Mouse (Mus musculus) limb, embryonic 15.5 days (tissue): ENCODE measurements at regions not wholly inside any gene's neighbourhood (a gene's known extent, or its start where the extent isn't known, plus 50 kb on each side); places are given as distances from the start of the nearest gene placed in this dataset.

Source experiments
- ATAC-seq: fragments of 200-750 bp; cut with Nextera tagmentation; 2 replicates; pipeline ENCODE4 v1.8.0; 2017; ENCODE audit warnings: low read depth, moderate TSS enrichment; ENCODE audit not compliant: insufficient number of reproducible peaks, low FRiP score, low TSS enrichment
- H3K27ac ChIP-seq: fragments of 300-500 bp; sonication (generic); 2 replicates; pipeline ENCODE4 v1.5.1; 2015; ENCODE audit warnings: moderate library complexity, mild to moderate bottlenecking, inconsistent platforms
- H3K27me3 ChIP-seq: fragments of 300-500 bp; sonication (generic); 2 replicates; pipeline ENCODE4 v1.6.1; 2015; ENCODE audit warnings: inconsistent platforms
- H3K36me3 ChIP-seq: fragments of 300-500 bp; sonication (generic); 2 replicates; pipeline ENCODE4 v1.6.1; 2015; ENCODE audit warnings: inconsistent platforms
- H3K4me1 ChIP-seq: fragments of 300-500 bp; sonication (generic); 2 replicates; pipeline ENCODE4 v1.6.1; 2015; ENCODE audit warnings: inconsistent platforms
- H3K4me2 ChIP-seq: fragments of 300-500 bp; sonication (generic); 2 replicates; pipeline ENCODE4 v1.6.1; 2015; ENCODE audit warnings: mild to moderate bottlenecking, inconsistent platforms
- H3K4me3 ChIP-seq: fragments of 300-500 bp; sonication (generic); 2 replicates; pipeline ENCODE4 v1.5.1; 2015; ENCODE audit warnings: mild to moderate bottlenecking, inconsistent platforms
- H3K9ac ChIP-seq: fragments of 300-500 bp; sonication (generic); 2 replicates; pipeline ENCODE4 v1.6.1; 2015; ENCODE audit warnings: inconsistent platforms
- H3K9me3 ChIP-seq: fragments of 300-500 bp; sonication (generic); 2 replicates; pipeline ENCODE4 v1.6.1; 2016; ENCODE audit warnings: inconsistent platforms
- WGBS: fragments of 180-500 bp; shearing (Covaris S2); methylation state at CpG from one replicate; pipeline ENCODE4 v1.1.7; 2015; 5-methylcytosine and 5-hydroxymethylcytosine counted together

DNA sequence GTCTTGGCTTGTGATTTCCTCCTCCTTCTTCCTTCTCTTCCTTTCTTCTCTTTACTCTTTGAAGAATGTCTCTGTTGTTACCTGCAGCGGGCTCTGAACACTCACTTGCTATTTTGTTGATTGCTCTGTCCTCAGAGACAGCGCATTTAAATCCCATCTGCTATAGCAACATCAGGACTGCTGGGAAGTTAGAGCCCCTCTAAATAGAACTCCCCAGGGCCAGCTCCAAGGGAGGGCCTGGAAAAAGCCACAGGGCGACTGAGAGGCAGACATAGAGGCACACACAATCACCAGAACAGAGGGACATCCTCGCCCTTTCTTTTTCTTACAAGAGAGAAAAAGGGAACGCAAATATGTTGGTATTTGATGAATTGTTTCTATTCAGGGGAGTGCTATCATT is 306.6 kb downstream of the Satb1 start:
- Histone ChIP-seq H3K9ac (no peak overlapping the region), H3K36me3 (no peaks in the 10 kb centered on the region), H3K4me2 (no peak overlapping the region), H3K4me3 (no peak overlapping the region), H3K27me3 (no peaks in the 10 kb centered on the region), H3K27ac (no peak overlapping the region), H3K4me1 (no peaks in the 10 kb centered on the region), H3K9me3 (no peaks in the 10 kb centered on the region)
- 47% methylated on average over 5 of the region's 5 CpGs for WGBS
- no peak for ATAC-seq

- WGBS, result 57% methylated on average over 4 of the region's 4 CpGs
- Histone ChIP-seq H3K9ac (no peak overlapping the region), H3K4me1 (no peaks in the 10 kb centered on the region), H3K27me3 (no peaks in the 10 kb centered on the region), H3K4me3 (no peak overlapping the region), H3K9me3 (no peaks in the 10 kb centered on the region), H3K27ac (no peak overlapping the region), H3K36me3 (no peaks in the 10 kb centered on the region), H3K4me2 (no peak overlapping the region)
- no peak for ATAC-seq
Observed at GRCm38 (mm10) chr17:51526021-51526420, 307.1 kb downstream of the Satb1 start.

DNA sequence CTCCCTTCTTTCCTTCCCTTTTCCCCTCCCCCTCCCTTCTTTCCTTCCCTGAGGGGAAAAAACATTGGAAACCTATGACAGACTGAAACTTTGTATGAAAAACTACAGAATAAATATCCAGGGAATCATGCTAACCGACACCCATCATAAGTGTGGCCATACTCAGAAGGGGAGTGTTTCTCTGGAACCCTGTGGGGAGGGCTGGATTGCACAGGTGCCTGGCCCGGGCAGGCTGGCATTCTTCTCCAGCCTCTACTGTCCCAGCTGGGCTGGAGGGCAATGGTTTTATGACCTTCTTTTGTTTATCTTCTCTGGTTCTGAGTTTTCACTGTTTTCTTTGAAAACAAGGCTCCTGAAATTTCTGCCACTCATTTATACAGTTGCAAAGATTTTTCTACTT is 307.9 kb downstream of the Satb1 start:
- Histone ChIP-seq H3K27ac (no peak overlapping the region), H3K9ac (no peak overlapping the region), H3K4me2 (no peak overlapping the region), H3K4me3 (no peak overlapping the region), H3K36me3 (no peaks in the 10 kb centered on the region), H3K27me3 (no peaks in the 10 kb centered on the region), H3K4me1 (no peaks in the 10 kb centered on the region), H3K9me3 (no peaks in the 10 kb centered on the region)
- WGBS, result 31% methylated on average over 2 of the region's 2 CpGs
- no peak for ATAC-seq

- H3K9ac ChIP-seq, result no peak overlapping the region
- no peak overlapping the region for H3K4me3 ChIP-seq
- no peak overlapping the region for H3K27ac ChIP-seq
- no peaks in the 10 kb centered on the region for H3K9me3 ChIP-seq
- no peak overlapping the region for H3K4me2 ChIP-seq
- H3K4me1 ChIP-seq, result no peaks in the 10 kb centered on the region
- no peak for ATAC-seq
- H3K36me3 ChIP-seq, result no peaks in the 10 kb centered on the region
- no peaks in the 10 kb centered on the region for H3K27me3 ChIP-seq
- 69% methylated on average over 2 of the region's 2 CpGs for WGBS
Observed at GRCm38 (mm10) chr17:51511917-51512316, 321.2 kb downstream of the Satb1 start.

DNA sequence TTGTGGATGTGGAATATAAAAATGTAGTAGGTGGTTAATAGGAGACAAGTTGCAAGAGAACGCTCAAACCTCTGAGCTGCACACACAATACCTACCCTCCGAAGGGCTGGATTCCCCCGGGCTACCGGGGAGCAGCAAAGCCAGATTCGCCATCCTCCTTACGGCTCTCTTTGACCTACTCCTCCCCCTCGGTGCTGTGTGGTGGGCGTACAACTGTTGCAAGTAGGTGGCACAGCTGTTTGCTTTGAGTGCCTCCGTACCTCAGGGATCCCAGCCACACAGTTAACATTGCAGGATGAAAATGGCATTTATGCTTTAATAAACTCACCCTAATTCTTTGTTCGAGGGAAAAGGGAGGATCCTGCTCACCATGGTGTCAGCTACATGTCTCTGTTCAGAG is 321.6 kb upstream of the Tbc1d5 start:
- Histone ChIP-seq H3K9ac (no peak overlapping the region), H3K4me1 (no peaks in the 10 kb centered on the region), H3K9me3 (no peaks in the 10 kb centered on the region), H3K36me3 (no peaks in the 10 kb centered on the region), H3K4me2 (no peak overlapping the region), H3K4me3 (no peak overlapping the region), H3K27ac (no peak overlapping the region), H3K27me3 (no peaks in the 10 kb centered on the region)
- no peak for ATAC-seq
- 72% methylated on average over 10 of the region's 10 CpGs for WGBS

DNA sequence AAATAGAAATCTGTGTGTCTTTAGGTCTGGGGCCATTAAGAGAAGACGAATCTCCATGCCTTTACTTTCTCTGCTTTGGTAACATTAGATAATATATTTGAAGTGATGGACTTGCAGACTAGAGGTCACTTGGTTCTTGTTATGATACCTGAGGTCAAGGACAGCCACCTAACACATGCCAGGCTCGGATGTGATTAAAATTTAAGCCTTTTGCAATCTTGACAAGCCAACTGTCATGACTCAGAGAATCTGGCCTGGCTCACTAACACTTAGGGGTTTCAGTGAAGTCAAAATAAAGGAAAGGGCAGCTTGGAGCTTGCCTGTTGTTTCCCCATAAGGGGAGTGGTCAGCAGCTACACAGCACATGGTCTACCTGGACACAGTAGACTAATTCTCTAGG is 320.4 kb upstream of the Tbc1d5 start:
- Histone ChIP-seq H3K27me3 (no peaks in the 10 kb centered on the region), H3K4me2 (no peak overlapping the region), H3K36me3 (no peaks in the 10 kb centered on the region), H3K4me1 (no peaks in the 10 kb centered on the region), H3K9me3 (no peaks in the 10 kb centered on the region), H3K9ac (no peak overlapping the region), H3K4me3 (no peak overlapping the region), H3K27ac (no peak overlapping the region)
- ATAC-seq, result no peak
- WGBS, result 83% methylated on average over 2 of the region's 2 CpGs

DNA sequence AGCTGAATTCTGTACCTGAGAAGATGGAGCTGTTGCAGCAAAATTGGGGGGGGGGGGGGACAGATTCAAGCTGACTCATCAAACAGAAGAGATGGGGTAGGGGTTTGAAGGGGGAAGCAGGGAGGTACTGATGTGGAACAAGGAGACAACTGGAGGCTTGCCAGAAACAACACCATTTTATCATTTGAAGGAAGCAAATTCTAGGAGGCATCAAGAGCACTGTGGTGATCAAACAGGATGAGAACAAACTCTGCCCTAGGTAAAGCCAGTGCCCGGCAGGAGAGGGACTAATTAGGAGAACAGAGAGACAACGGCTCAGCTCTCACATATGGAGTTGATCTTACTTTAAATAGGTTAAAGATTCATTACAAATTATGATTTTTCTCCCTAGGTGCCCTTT is 315.9 kb upstream of the Tbc1d5 start:
- no peaks in the 10 kb centered on the region for H3K36me3 ChIP-seq
- WGBS, result 28% methylated on average over 2 of the region's 2 CpGs

GRCm38 (mm10) chr17:51489386-51489785 is 310.2 kb upstream of the Tbc1d5 start:
- 33% methylated on average over 3 of the region's 3 CpGs for WGBS

More for the DNA sequence above, 315.9 kb upstream of the Tbc1d5 start:
- no peak overlapping the region for H3K4me3 ChIP-seq
- H3K4me1 ChIP-seq, result no peaks in the 10 kb centered on the region
- no peak for ATAC-seq
- H3K27ac ChIP-seq, result no peak overlapping the region
- no peak overlapping the region for H3K9ac ChIP-seq
- H3K4me2 ChIP-seq, result no peak overlapping the region
- H3K27me3 ChIP-seq, result no peaks in the 10 kb centered on the region
- H3K9me3 ChIP-seq, result no peaks in the 10 kb centered on the region

DNA sequence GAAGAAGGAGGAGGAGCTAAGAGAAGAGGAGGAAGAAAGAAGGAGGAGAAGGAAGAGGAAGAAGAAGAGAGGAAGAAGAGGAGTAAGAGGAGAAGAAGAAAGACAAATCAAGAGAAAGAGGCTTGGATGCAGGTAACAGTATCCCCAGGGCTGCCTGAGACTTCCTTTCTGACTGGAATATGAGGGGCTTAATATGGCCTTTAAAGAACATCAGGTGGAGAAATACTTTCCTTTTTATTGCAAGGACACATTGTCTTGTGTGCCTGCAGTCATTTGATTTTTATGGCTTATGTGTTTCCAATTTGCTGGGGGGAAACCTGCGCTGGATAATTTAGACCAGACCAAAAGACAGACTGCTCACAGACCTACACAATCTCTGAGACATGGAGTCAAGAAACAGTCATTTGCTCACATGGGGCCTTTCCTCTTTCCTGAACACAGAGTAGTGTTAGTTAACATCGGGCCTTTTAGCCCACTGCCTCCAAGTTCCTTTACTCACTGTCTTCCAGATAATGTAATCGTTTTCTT is 308.8 kb upstream of the Tbc1d5 start:
- Histone ChIP-seq H3K27me3 (no peaks in the 10 kb centered on the region), H3K27ac (no peak overlapping the region), H3K36me3 (no peaks in the 10 kb centered on the region), H3K4me3 (no peak overlapping the region), H3K9me3 (no peaks in the 10 kb centered on the region), H3K4me2 (no peak overlapping the region), H3K9ac (no peak overlapping the region), H3K4me1 (no peaks in the 10 kb centered on the region)
- 31% methylated on average over 3 of the region's 3 CpGs for WGBS
- ATAC-seq, result no peak

More at GRCm38 (mm10) chr17:51489386-51489785, 310.2 kb upstream of the Tbc1d5 start:
- no peak for ATAC-seq
- Histone ChIP-seq H3K4me3 (no peak overlapping the region), H3K27ac (no peak overlapping the region), H3K4me2 (no peak overlapping the region), H3K9ac (no peak overlapping the region), H3K27me3 (no peaks in the 10 kb centered on the region), H3K36me3 (no peaks in the 10 kb centered on the region), H3K4me1 (no peaks in the 10 kb centered on the region), H3K9me3 (no peaks in the 10 kb centered on the region)

DNA sequence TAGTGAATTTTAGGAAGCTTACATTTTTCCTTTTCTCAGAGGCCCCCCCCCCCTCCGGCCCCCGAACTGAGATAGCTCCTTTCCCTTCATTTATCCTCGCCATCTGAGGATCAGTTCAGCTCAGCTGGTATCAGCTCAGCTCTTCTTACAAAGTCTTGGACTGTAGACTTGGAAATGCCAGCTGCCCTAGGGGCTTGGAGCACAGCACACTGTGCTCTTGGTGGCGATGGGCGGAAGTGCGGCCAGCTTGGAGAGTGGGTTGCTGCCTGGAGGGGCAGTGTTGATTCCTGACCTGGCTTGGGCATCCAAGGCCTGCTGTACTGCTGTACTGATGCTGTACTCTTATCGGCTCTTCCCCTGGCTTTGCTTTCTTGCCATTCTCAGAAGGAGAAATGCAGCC is 298.7 kb upstream of the Tbc1d5 start:
- no peak overlapping the region for H3K4me2 ChIP-seq
- 84% methylated on average over 7 of the region's 7 CpGs for WGBS
- ATAC-seq, result no peak
- H3K27ac ChIP-seq, result no peak overlapping the region
- no peaks in the 10 kb centered on the region for H3K9me3 ChIP-seq
- H3K4me1 ChIP-seq, result no peaks in the 10 kb centered on the region
- H3K27me3 ChIP-seq, result no peaks in the 10 kb centered on the region
- H3K4me3 ChIP-seq, result no peak overlapping the region
- H3K36me3 ChIP-seq, result no peaks in the 10 kb centered on the region
- H3K9ac ChIP-seq, result no peak overlapping the region

GRCm38 (mm10) chr17:51477404-51477803 is 298.3 kb upstream of the Tbc1d5 start:
- WGBS, result 84% methylated on average over 8 of the region's 8 CpGs

DNA sequence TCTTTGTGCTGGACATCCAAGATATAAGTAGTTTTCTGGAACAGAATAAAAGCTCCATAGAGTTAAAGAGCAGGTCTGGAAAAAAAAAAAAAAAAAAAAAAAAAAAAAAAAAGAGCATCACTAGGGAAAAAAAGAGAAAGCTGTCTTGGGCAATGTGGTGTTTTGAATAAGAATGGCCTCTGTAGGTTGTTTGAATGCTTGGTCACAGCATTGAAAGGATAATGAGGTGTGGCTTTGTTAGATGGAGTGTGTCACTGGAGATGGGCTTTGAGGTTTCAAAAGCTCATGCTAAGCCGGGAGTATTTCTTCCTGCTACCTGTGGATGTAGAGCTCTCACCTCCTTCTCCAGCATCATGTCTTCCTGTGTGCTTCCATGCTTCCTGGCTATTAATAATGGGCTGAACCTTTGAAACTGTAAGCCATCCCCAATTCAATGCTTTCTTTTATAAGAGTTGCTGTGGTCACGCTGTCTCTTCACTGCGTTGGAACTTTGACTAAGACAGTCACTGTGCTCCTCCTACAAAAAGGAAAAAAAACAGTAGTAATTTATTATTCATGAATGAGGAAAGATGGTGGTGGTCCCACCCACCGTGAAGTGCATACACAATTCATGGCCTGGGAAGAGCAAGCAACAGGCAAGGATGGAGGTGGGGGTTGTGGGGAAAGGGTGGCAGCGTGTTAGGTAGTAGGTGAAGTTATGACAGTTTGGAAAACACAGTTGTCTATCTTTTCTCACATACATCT is 283.2 kb upstream of the Tbc1d5 start:
- Histone ChIP-seq H3K4me1 (no peaks in the 10 kb centered on the region), H3K4me3 (no peak overlapping the region), H3K4me2 (no peak overlapping the region), H3K27me3 (no peaks in the 10 kb centered on the region), H3K27ac (no peak overlapping the region), H3K36me3 (no peaks in the 10 kb centered on the region), H3K9me3 (no peaks in the 10 kb centered on the region), H3K9ac (no peak overlapping the region)
- WGBS, result 60% methylated on average over 5 of the region's 5 CpGs
- ATAC-seq, result no peak

More at GRCm38 (mm10) chr17:51477404-51477803, 298.3 kb upstream of the Tbc1d5 start:
- Histone ChIP-seq H3K4me2 (no peak overlapping the region), H3K4me3 (no peak overlapping the region), H3K27me3 (no peaks in the 10 kb centered on the region), H3K9me3 (no peaks in the 10 kb centered on the region), H3K9ac (no peak overlapping the region), H3K4me1 (no peaks in the 10 kb centered on the region), H3K36me3 (no peaks in the 10 kb centered on the region), H3K27ac (no peak overlapping the region)
- ATAC-seq, result no peak
